Mouse (Mus musculus) E14TG2a.4 (cell line): ENCODE measurements around the gene Irf2.

Experiments
- CTCF ChIP-seq: conservative IDR thresholded peaks from 2 replicates; pipeline ENCODE4 v1.5.1; 2014; ENCODE audit warnings: low read length
- NANOG ChIP-seq: IDR thresholded peaks from 2 replicates; pipeline ENCODE4 v1.6.1; 2014; ENCODE audit warnings: borderline replicate concordance, low read length, mixed read lengths

DNA sequence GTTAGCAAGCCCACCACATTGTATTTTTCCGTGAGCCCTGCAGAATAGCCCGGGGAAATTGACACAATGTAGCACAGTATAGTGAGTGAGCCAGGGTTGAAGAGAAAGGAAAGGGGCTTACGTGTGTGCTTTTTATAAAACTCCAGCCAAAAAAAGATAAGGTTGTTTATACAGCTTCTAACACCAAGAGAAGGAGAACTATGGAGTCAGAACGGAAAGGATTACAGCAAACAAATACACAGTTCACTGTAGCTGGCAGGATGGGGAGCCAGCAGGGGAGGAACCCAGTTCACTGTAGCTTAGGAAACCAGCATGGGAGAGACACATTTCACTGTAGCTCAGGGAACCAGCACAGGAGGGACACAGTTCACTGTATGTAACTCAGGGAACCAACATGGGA, 149.0 kb downstream of the Irf2 start:
- no peak for TF ChIP-seq CTCF
- TF ChIP-seq NANOG = no peak
